Mouse (Mus musculus): Measurements from ENCODE around the gene Diablo. TPM values are rescaled to one million over a fixed set of nuclear protein-coding genes. Genes with fewer than 3 reads are reported as not detected.
"Not testable (repeated sequence)": the region's sequence is repeated elsewhere in the genome, so short reads cannot be mapped to it uniquely, and the experiment has no call there.

Diablo gene
- polyA plus RNA-seq, 1 experiment = 104 TPM

- no peak overlapping the region for H3K27ac ChIP-seq (ENCODE audit: control insufficient read depth, insufficient read depth, low read length)
- WGBS = 87% methylated on average over 1 of the region's 1 CpGs
- DNase-seq = no peak
Observed at GRCm38 (mm10) chr5:123522166-123522565, 1.8 kb downstream of the Diablo start.

DNA sequence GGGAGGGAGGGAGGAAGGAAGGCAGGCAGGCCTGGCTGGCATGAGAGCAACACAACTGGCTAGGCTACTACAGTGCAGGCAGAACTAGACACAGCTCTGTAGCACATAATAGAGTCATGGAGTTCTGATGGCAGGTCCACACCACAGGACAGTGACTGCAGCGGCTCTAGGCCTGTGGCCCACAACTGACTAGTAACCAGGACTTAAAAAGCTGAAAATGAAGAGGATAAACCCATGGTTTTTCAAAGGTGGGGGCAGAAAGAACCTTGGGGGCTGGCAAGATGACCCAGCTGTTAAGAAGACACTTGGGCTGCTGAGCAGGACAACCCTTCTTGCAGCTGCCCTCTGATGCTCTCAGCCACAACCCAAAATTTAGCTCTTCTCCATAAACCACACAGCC, 2.4 kb downstream of the Diablo start:
- Histone ChIP-seq H3K4me1 (replicated peaks; ENCODE audit: control insufficient read depth, insufficient read depth, low read length) (peaks cover 13% of the 10 kb centered on the region), H3K27ac (ENCODE audit: control insufficient read depth, insufficient read depth, low read length) (no peak overlapping the region), H3K36me3 (ENCODE audit: control insufficient read depth, insufficient read depth, low read length) (peaks cover 19% of the 10 kb centered on the region), H3K4me3 (ENCODE audit: control insufficient read depth, insufficient read depth, low read length) (no peak overlapping the region), H3K27me3 (ENCODE audit: control insufficient read depth, insufficient read depth, low read length) (no peaks in the 10 kb centered on the region)
- WGBS = 100% methylated on average over 1 of the region's 1 CpGs
- DNase-seq = no peak
- TF ChIP-seq CTCF (IDR thresholded peaks at IDR 0.05; ENCODE audit: borderline replicate concordance, control insufficient read depth, extremely low read depth, insufficient read depth, low read length, poor library complexity) (no peak), POLR2A (IDR thresholded peaks at IDR 0.05; ENCODE audit: control insufficient read depth, extremely low read depth, insufficient read depth, low read length, poor library complexity) (no peak)

More at GRCm38 (mm10) chr5:123522166-123522565, 1.8 kb downstream of the Diablo start:
- Histone ChIP-seq H3K4me3 (ENCODE audit: control insufficient read depth, insufficient read depth, low read length) (no peak overlapping the region), H3K27me3 (ENCODE audit: control insufficient read depth, insufficient read depth, low read length) (no peaks in the 10 kb centered on the region), H3K36me3 (ENCODE audit: control insufficient read depth, insufficient read depth, low read length) (peaks cover 13% of the 10 kb centered on the region), H3K4me1 (replicated peaks; ENCODE audit: control insufficient read depth, insufficient read depth, low read length) (peaks cover 13% of the 10 kb centered on the region)
- TF ChIP-seq CTCF (IDR thresholded peaks at IDR 0.05; ENCODE audit: borderline replicate concordance, control insufficient read depth, extremely low read depth, insufficient read depth, low read length, poor library complexity) (no peak), POLR2A (IDR thresholded peaks at IDR 0.05; ENCODE audit: control insufficient read depth, extremely low read depth, insufficient read depth, low read length, poor library complexity) (no peak)

DNA sequence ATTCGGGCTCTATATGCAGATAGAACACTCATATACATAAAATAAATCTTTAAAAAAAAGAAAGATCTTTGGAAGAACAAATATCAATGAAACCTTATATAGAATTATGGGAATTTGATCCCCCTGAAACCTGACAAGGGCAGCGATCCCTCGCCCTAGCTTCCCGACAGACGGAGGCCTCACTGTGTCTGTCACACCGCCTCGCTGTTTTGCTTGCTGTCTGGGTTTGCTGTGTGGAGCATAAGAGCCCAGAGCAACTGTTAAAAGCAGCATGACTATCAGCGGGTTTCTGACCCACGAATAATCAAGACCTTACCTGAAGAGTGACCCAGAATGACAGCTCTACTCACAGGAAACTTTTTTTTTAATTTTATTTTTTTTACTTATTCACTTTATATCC, 3.3 kb downstream of the Diablo start:
- Histone ChIP-seq H3K36me3 (ENCODE audit: control insufficient read depth, insufficient read depth, low read length) (peaks cover 20% of the 10 kb centered on the region), H3K4me1 (replicated peaks; ENCODE audit: control insufficient read depth, insufficient read depth, low read length) (peaks cover 13% of the 10 kb centered on the region), H3K27ac (ENCODE audit: control insufficient read depth, insufficient read depth, low read length) (no peak overlapping the region), H3K4me3 (ENCODE audit: control insufficient read depth, insufficient read depth, low read length) (no peak overlapping the region), H3K27me3 (ENCODE audit: control insufficient read depth, insufficient read depth, low read length) (no peaks in the 10 kb centered on the region)
- 94% methylated on average over 9 of the region's 9 CpGs for WGBS
- no peak for DNase-seq
- TF ChIP-seq CTCF (IDR thresholded peaks at IDR 0.05; ENCODE audit: borderline replicate concordance, control insufficient read depth, extremely low read depth, insufficient read depth, low read length, poor library complexity) (no peak), POLR2A (IDR thresholded peaks at IDR 0.05; ENCODE audit: control insufficient read depth, extremely low read depth, insufficient read depth, low read length, poor library complexity) (no peak)

DNA sequence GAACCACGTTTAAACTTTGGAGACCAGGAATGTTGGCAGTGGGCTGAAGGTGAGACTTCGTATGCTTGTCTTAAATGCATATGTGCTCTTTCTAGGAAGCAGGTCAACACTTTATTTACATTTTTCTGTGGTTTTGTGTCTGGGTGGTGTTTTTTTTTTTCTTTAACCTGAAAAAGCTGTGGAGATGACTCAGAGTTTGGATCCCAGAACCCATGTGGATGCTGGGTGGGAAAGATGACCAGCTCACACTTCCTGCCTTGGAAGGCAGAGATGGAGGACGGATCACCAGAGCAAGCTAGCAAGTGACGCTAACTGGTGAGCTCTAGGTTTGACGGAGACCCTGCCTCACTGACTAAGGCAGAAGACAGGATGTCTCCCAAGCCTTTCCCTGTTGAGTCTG, 9.1 kb downstream of the Diablo start:
- Histone ChIP-seq H3K4me3 (ENCODE audit: control insufficient read depth, insufficient read depth, low read length) (no peak overlapping the region), H3K4me1 (replicated peaks; ENCODE audit: control insufficient read depth, insufficient read depth, low read length) (no peaks in the 10 kb centered on the region), H3K36me3 (ENCODE audit: control insufficient read depth, insufficient read depth, low read length) (peaks cover 20% of the 10 kb centered on the region), H3K27me3 (ENCODE audit: control insufficient read depth, insufficient read depth, low read length) (no peaks in the 10 kb centered on the region; the same call in 1 of the 2 replicates), H3K27ac (ENCODE audit: control insufficient read depth, insufficient read depth, low read length) (no peak overlapping the region)
- TF ChIP-seq CTCF (IDR thresholded peaks at IDR 0.05; ENCODE audit: borderline replicate concordance, control insufficient read depth, extremely low read depth, insufficient read depth, low read length, poor library complexity) (no peak), POLR2A (IDR thresholded peaks at IDR 0.05; ENCODE audit: control insufficient read depth, extremely low read depth, insufficient read depth, low read length, poor library complexity) (no peak)
- DNase-seq = no peak
- 97% methylated on average over 5 of the region's 5 CpGs for WGBS

DNA sequence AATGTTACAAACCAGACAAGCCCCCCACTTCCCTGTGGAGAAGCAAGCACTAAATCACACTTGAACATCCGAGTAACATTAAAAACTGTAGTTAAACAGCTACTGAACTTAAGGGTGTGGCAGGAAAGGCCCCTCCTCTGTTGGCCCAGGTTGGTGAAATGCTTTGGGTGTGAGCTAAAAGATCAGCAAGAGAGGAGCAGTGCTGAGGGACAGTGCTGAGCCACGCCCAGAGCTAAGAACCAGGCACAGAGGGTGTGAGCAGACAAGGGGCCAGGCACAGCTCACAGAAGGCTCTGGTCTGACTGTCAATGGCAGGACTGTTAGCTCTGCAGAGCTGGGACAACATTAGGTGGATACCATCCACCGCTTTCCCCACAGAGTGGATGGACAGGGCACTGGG, 11.9 kb downstream of the Diablo start:
- H3K27me3 ChIP-seq (ENCODE audit: control insufficient read depth, insufficient read depth, low read length) = peaks cover 3% of the 10 kb centered on the region; the same call in 1 of the 2 replicates
- no peak for DNase-seq
- no peak overlapping the region for H3K27ac ChIP-seq (ENCODE audit: control insufficient read depth, insufficient read depth, low read length)
- H3K4me3 ChIP-seq (ENCODE audit: control insufficient read depth, insufficient read depth, low read length) = no peak overlapping the region
- peaks cover 6% of the 10 kb centered on the region for H3K36me3 ChIP-seq (ENCODE audit: control insufficient read depth, insufficient read depth, low read length)
- TF ChIP-seq POLR2A (IDR thresholded peaks at IDR 0.05; ENCODE audit: control insufficient read depth, extremely low read depth, insufficient read depth, low read length, poor library complexity) (no peak), CTCF (IDR thresholded peaks at IDR 0.05; ENCODE audit: borderline replicate concordance, control insufficient read depth, extremely low read depth, insufficient read depth, low read length, poor library complexity) (no peak)
- whole genome bisulfite sequencing = 99% methylated on average over 3 of the region's 3 CpGs
- peaks cover 14% of the 10 kb centered on the region for H3K4me1 ChIP-seq (replicated peaks; ENCODE audit: control insufficient read depth, insufficient read depth, low read length)

DNA sequence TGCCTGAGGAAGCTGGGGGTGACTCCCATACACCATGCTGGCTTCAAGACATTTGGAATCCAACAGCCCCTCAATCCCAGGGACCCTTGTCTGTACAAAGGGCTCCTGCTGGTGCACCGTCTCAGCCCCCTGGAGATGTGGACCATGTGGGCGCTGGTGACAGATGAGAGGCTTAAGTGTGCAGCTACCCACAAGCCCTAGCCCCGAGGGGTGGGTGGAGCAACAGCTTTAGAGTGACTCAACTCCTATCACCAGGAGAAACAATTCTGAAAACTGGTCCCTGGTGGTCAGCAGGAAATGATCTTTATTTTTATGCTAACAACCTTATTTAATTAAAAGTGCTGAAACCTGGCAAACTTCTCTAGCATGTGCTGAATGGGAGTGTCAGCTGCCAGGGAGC, 12.6 kb downstream of the Diablo start:
- not testable (repeated sequence) for H3K27me3 ChIP-seq (ENCODE audit: control insufficient read depth, insufficient read depth, low read length); H3K27ac ChIP-seq (ENCODE audit: control insufficient read depth, insufficient read depth, low read length); DNase-seq; H3K4me3 ChIP-seq (ENCODE audit: control insufficient read depth, insufficient read depth, low read length); H3K36me3 ChIP-seq (ENCODE audit: control insufficient read depth, insufficient read depth, low read length)
- H3K4me1 ChIP-seq (replicated peaks; ENCODE audit: control insufficient read depth, insufficient read depth, low read length) = peaks cover 14% of the 10 kb centered on the region
- WGBS = 93% methylated on average over 3 of the region's 3 CpGs

GRCm38 (mm10) chr5:123510160-123510559, 13.8 kb downstream of the Diablo start, which contains the start of gene B3gnt4:
B3gnt4 (plus strand) TSS chr5:123510460.
- peaks cover 3% of the 10 kb centered on the region; the same call in 1 of the 2 replicates for H3K27me3 ChIP-seq (ENCODE audit: control insufficient read depth, insufficient read depth, low read length)
- peaks cover 14% of the 10 kb centered on the region for H3K4me1 ChIP-seq (replicated peaks; ENCODE audit: control insufficient read depth, insufficient read depth, low read length)
- TF ChIP-seq CTCF (IDR thresholded peaks at IDR 0.05; ENCODE audit: borderline replicate concordance, control insufficient read depth, extremely low read depth, insufficient read depth, low read length, poor library complexity) (no peak), POLR2A (IDR thresholded peaks at IDR 0.05; ENCODE audit: control insufficient read depth, extremely low read depth, insufficient read depth, low read length, poor library complexity) (no peak)

More at GRCm38 (mm10) chr5:123510160-123510559, 13.8 kb downstream of the Diablo start, which contains the start of gene B3gnt4:
- 90% methylated on average over 5 of the region's 5 CpGs for WGBS
- H3K36me3 ChIP-seq (ENCODE audit: control insufficient read depth, insufficient read depth, low read length) = no peaks in the 10 kb centered on the region
- DNase-seq = no peak
- H3K27ac ChIP-seq (ENCODE audit: control insufficient read depth, insufficient read depth, low read length) = no peak within 1 kb of the TSS
- no peak within 1 kb of the TSS for H3K4me3 ChIP-seq (ENCODE audit: control insufficient read depth, insufficient read depth, low read length)

Measured in thymus, adult 2 months (tissue).